Mouse (Mus musculus) embryo, embryonic 11 days (tissue): ENCODE results near the gene 1700092M07Rik.
"Not testable (repeated sequence)": the region's sequence is repeated elsewhere in the genome, so short reads cannot be mapped to it uniquely, and the experiment has no call there.

Experiments
- DNase-seq: peaks from one replicate; pipeline ENCODE4 v3.0.0-alpha.2; 2015

Gene 1700092M07Rik

GRCm38 (mm10) chr19:8716767-8717475, 23.6 kb upstream of the 1700092M07Rik start:
- no peak for DNase-seq

- peak; percentile 73 for DNase-seq
Measured at GRCm38 (mm10) chr19:8718357-8718756, 22.2 kb upstream of the 1700092M07Rik start.

GRCm38 (mm10) chr19:8719037-8719436, 21.5 kb upstream of the 1700092M07Rik start:
- DNase-seq: not testable (repeated sequence)

- DNase-seq: no peak
Measured at GRCm38 (mm10) chr19:8721378-8721777, 19.1 kb upstream of the 1700092M07Rik start.

GRCm38 (mm10) chr19:8722021-8722420, 18.5 kb upstream of the 1700092M07Rik start:
- no peak for DNase-seq

GRCm38 (mm10) chr19:8722559-8722906, 18.0 kb upstream of the 1700092M07Rik start:
- DNase-seq: no peak

GRCm38 (mm10) chr19:8722907-8723573, 17.5 kb upstream of the 1700092M07Rik start, which contains the start of gene Slc3a2:
TSS of gene Slc3a2 (minus strand) at chr19:8723369.
- peak; percentile 99 for DNase-seq

- peak; percentile 24 for DNase-seq
Measured at GRCm38 (mm10) chr19:8723574-8724346, 16.8 kb upstream of the 1700092M07Rik start.

GRCm38 (mm10) chr19:8724392-8724791, 16.1 kb upstream of the 1700092M07Rik start:
- no peak for DNase-seq

- no peak for DNase-seq
Measured at GRCm38 (mm10) chr19:8725081-8725613, 15.4 kb upstream of the 1700092M07Rik start.

GRCm38 (mm10) chr19:8726609-8727390, 13.7 kb upstream of the 1700092M07Rik start:
- no peak for DNase-seq

GRCm38 (mm10) chr19:8727495-8728114, 12.9 kb upstream of the 1700092M07Rik start:
- no peak for DNase-seq

GRCm38 (mm10) chr19:8728335-8729099, 12.0 kb upstream of the 1700092M07Rik start:
- DNase-seq: not testable (repeated sequence)

- no peak for DNase-seq
Measured at GRCm38 (mm10) chr19:8734334-8734733, 6.2 kb upstream of the 1700092M07Rik start.

- DNase-seq: peak; percentile 94
Measured at GRCm38 (mm10) chr19:8735389-8736159, 4.9 kb upstream of the 1700092M07Rik start, which contains the start of gene Wdr74. TSS of gene Wdr74 (plus strand) at chr19:8735827.

GRCm38 (mm10) chr19:8736160-8736467, 4.4 kb upstream of the 1700092M07Rik start:
- peak; percentile 29 for DNase-seq

GRCm38 (mm10) chr19:8738911-8739310, 1.6 kb upstream of the 1700092M07Rik start:
- no peak for DNase-seq

- DNase-seq: no peak
Measured at GRCm38 (mm10) chr19:8739646-8740045, 872 bp upstream of the 1700092M07Rik start.

GRCm38 (mm10) chr19:8741243-8741869, 838 bp downstream of the 1700092M07Rik start, which contains the start of gene Stx5a:
TSS of gene Stx5a (plus strand) at chr19:8741413.
- peak; percentile 98 for DNase-seq

GRCm38 (mm10) chr19:8742176-8742575, 1.7 kb downstream of the 1700092M07Rik start:
- no peak for DNase-seq
